Mouse (Mus musculus) E14TG2a.4 (cell line): ENCODE results near the gene Prkn.

ENCODE experiments used
- CTCF ChIP-seq: conservative IDR thresholded peaks from 2 replicates; pipeline ENCODE4 v1.5.1; 2014; ENCODE audit warnings: low read length
- NANOG ChIP-seq: IDR thresholded peaks from 2 replicates; pipeline ENCODE4 v1.6.1; 2014; ENCODE audit warnings: borderline replicate concordance, low read length, mixed read lengths

DNA sequence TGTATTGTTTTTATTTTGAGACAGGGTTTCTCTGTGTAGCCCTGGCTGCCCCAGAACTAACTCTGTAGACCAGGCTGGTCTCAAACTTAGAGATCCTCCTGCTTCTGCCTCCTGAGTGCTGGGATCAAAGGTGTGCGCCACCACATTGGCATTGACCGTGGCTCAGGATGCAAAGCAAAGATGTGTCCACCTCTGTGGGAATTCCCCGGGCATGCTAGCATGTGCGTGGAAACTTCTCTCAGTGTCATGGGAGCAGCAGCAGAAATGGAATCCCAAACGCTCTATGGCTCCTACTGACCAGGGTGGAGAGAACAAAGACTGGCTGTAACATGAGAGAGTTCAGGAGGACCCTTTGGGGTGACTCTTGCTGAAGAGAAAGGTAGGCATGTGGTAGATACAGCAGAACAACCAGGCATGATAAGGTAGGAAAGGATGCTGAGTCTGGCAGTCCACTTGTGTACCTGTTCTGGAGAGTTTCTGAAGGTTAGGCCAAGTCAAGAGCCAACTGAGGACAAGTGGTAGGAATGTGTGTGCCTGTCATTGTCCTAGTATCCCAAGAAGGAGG is 1201.0 kb downstream of the Prkn start:
- TF ChIP-seq NANOG (no peak), CTCF (no peak)
